Mouse (Mus musculus) intestine, postnatal 0 days (tissue): ENCODE results near the gene Ppm1l. TPM values are rescaled to one million over a fixed set of nuclear protein-coding genes. Genes with fewer than 3 reads are reported as not detected.

Experiments used
- ATAC-seq: fragments of 200-750 bp; cut with Nextera tagmentation; 2 replicates; pipeline ENCODE4 v1.8.0; 2017; ENCODE audit warnings: mild to moderate bottlenecking, moderate TSS enrichment, moderate library complexity
- H3K27ac ChIP-seq: fragments of 300-500 bp; sonication (generic); 2 replicates; pipeline ENCODE4 v1.5.1; 2014; ENCODE audit warnings: mild to moderate bottlenecking, low read depth, low read length, moderate library complexity
- H3K27me3 ChIP-seq: fragments of 300-500 bp; sonication (generic); replicated peaks from 2 replicates; pipeline ENCODE4 v1.6.1; 2014; ENCODE audit warnings: low read length, mixed read lengths; ENCODE audit not compliant: control insufficient read depth, insufficient read depth
- H3K36me3 ChIP-seq: fragments of 300-500 bp; sonication (generic); 2 replicates; pipeline ENCODE4 v1.6.1; 2014; ENCODE audit warnings: mild to moderate bottlenecking, moderate library complexity; ENCODE audit not compliant: control insufficient read depth, insufficient read depth
- H3K4me1 ChIP-seq: fragments of 300-500 bp; sonication (generic); replicated peaks from 2 replicates; pipeline ENCODE4 v1.6.1; 2014; ENCODE audit warnings: antibody characterized with exemption, low read length, mixed read lengths; ENCODE audit not compliant: control insufficient read depth, insufficient read depth
- H3K4me2 ChIP-seq: fragments of 300-500 bp; sonication (generic); replicated peaks from 2 replicates; pipeline ENCODE4 v1.6.1; 2014; ENCODE audit warnings: low read depth, mild to moderate bottlenecking, moderate library complexity
- H3K4me3 ChIP-seq: fragments of 300-500 bp; sonication (generic); 2 replicates; pipeline ENCODE4 v1.5.1; 2014; ENCODE audit warnings: low read depth, low read length
- H3K9ac ChIP-seq: fragments of 300-500 bp; sonication (generic); 2 replicates; pipeline ENCODE4 v1.6.1; 2014; ENCODE audit warnings: mild to moderate bottlenecking, low read depth, low read length
- H3K9me3 ChIP-seq: fragments of 300-500 bp; sonication (generic); 2 replicates; pipeline ENCODE4 v1.6.1; 2016; ENCODE audit warnings: mixed run types; ENCODE audit not compliant: control insufficient read depth
- CTCF ChIP-seq: sonication (generic); IDR thresholded peaks from 2 replicates; pipeline ENCODE4 v1.5.1; 2016; ENCODE audit warnings: low read depth, mild to moderate bottlenecking, control low read depth, antibody characterized with exemption, moderate library complexity
- WGBS: fragments of 180-500 bp; shearing (Covaris S2); extraction: QIAGEN DNeasy Blood & Tissue Kit; methylation state at CpG from one replicate; pipeline ENCODE4 v1.1.7; 2014; 5-methylcytosine and 5-hydroxymethylcytosine counted together
- polyA plus RNA-seq: library from polyadenylated mRNA; unstranded; fragments of >200 nt; fragmentation: Nextera tagmentation; extraction: Ambion mirVana; gene quantifications from 2 replicates; pipeline ENCODE4 v1.2.1, GENCODE M21; 2015

The Ppm1l gene
- polyA plus RNA-seq, 1 experiment from 2014 or later, result 3.0 TPM

GRCm38 (mm10) chr3:69356078-69356665, 39.5 kb downstream of the Ppm1l start:
- no peak overlapping the region for H3K27ac ChIP-seq
- 77% methylated on average over 7 of the region's 7 CpGs for WGBS
- H3K36me3 ChIP-seq, result no peaks in the 10 kb centered on the region
- no peak overlapping the region for H3K9ac ChIP-seq
- H3K4me3 ChIP-seq, result no peak overlapping the region
- no peaks in the 10 kb centered on the region for H3K27me3 ChIP-seq
- no peaks in the 10 kb centered on the region for H3K9me3 ChIP-seq
- no peaks in the 10 kb centered on the region for H3K4me1 ChIP-seq
- H3K4me2 ChIP-seq, result no peak overlapping the region
- ATAC-seq, result no peak
- TF ChIP-seq CTCF, result no peak

- 87% methylated on average over 5 of the region's 5 CpGs for whole genome bisulfite sequencing
These were observed 40.1 kb downstream of the Ppm1l start for GRCm38 (mm10) chr3:69356781-69357180.

GRCm38 (mm10) chr3:69357897-69358619, 41.4 kb downstream of the Ppm1l start:
- ATAC-seq, result no peak
- 85% methylated on average over 12 of the region's 12 CpGs for WGBS
- no peak overlapping the region for H3K4me2 ChIP-seq

More at GRCm38 (mm10) chr3:69356781-69357180, 40.1 kb downstream of the Ppm1l start:
- Histone ChIP-seq H3K4me1 (no peaks in the 10 kb centered on the region), H3K27me3 (no peaks in the 10 kb centered on the region), H3K36me3 (no peaks in the 10 kb centered on the region), H3K27ac (no peak overlapping the region), H3K4me2 (no peak overlapping the region), H3K9ac (no peak overlapping the region), H3K9me3 (no peaks in the 10 kb centered on the region), H3K4me3 (no peak overlapping the region)
- ATAC-seq, result no peak
- TF ChIP-seq CTCF, result no peak

GRCm38 (mm10) chr3:69358620-69358964, 41.9 kb downstream of the Ppm1l start:
- no peaks in the 10 kb centered on the region for H3K36me3 ChIP-seq
- no peaks in the 10 kb centered on the region for H3K4me1 ChIP-seq
- WGBS, result 96% methylated on average over 8 of the region's 8 CpGs
- ATAC-seq, result no peak
- H3K9me3 ChIP-seq, result no peaks in the 10 kb centered on the region
- no peak for TF ChIP-seq CTCF
- H3K9ac ChIP-seq, result no peak overlapping the region
- H3K4me3 ChIP-seq, result no peak overlapping the region
- H3K27me3 ChIP-seq, result no peaks in the 10 kb centered on the region
- H3K4me2 ChIP-seq, result no peak overlapping the region
- no peak overlapping the region for H3K27ac ChIP-seq

More at GRCm38 (mm10) chr3:69357897-69358619, 41.4 kb downstream of the Ppm1l start:
- Histone ChIP-seq H3K36me3 (no peaks in the 10 kb centered on the region), H3K9me3 (no peaks in the 10 kb centered on the region), H3K4me1 (no peaks in the 10 kb centered on the region), H3K27ac (no peak overlapping the region), H3K9ac (no peak overlapping the region), H3K27me3 (no peaks in the 10 kb centered on the region), H3K4me3 (no peak overlapping the region)
- TF ChIP-seq CTCF, result no peak

- ATAC-seq, result no peak
- H3K4me1 ChIP-seq, result no peaks in the 10 kb centered on the region
- no peaks in the 10 kb centered on the region for H3K9me3 ChIP-seq
- WGBS, result 43% methylated on average over 4 of the region's 4 CpGs
- no peak for TF ChIP-seq CTCF
- H3K27me3 ChIP-seq, result no peaks in the 10 kb centered on the region
- no peak overlapping the region for H3K4me2 ChIP-seq
- no peak overlapping the region for H3K27ac ChIP-seq
- no peak overlapping the region for H3K9ac ChIP-seq
- no peak overlapping the region for H3K4me3 ChIP-seq
- no peaks in the 10 kb centered on the region for H3K36me3 ChIP-seq
These were observed 43.7 kb downstream of the Ppm1l start for GRCm38 (mm10) chr3:69360263-69360895.

GRCm38 (mm10) chr3:69361487-69362349, 45.1 kb downstream of the Ppm1l start:
- no peaks in the 10 kb centered on the region for H3K4me1 ChIP-seq
- H3K36me3 ChIP-seq, result no peaks in the 10 kb centered on the region
- no peak for ATAC-seq
- H3K9me3 ChIP-seq, result no peaks in the 10 kb centered on the region
- no peak overlapping the region for H3K4me3 ChIP-seq
- no peaks in the 10 kb centered on the region for H3K27me3 ChIP-seq
- TF ChIP-seq CTCF, result no peak
- H3K4me2 ChIP-seq, result no peak overlapping the region
- H3K27ac ChIP-seq, result no peak overlapping the region
- no peak overlapping the region for H3K9ac ChIP-seq
- 88% methylated on average over 13 of the region's 13 CpGs for WGBS
